Mouse (Mus musculus) midbrain, embryonic 15.5 days (tissue): Measurements from ENCODE around the gene Afm. TPM values are rescaled to one million over a fixed set of nuclear protein-coding genes. Genes with fewer than 3 reads are reported as not detected.

ENCODE experiments used
- ATAC-seq: fragments of 200-750 bp; cut with Nextera tagmentation; replicated peaks from 2 replicates; pipeline ENCODE4 v1.8.0; 2017; ENCODE audit warnings: moderate TSS enrichment
- H3K27ac ChIP-seq: fragments of 300-500 bp; sonication (generic); 2 replicates; pipeline ENCODE4 v1.5.1; 2015; ENCODE audit warnings: mild to moderate bottlenecking, inconsistent platforms
- H3K27me3 ChIP-seq: fragments of 300-500 bp; sonication (generic); replicated peaks from 2 replicates; pipeline ENCODE4 v1.6.1; 2015; ENCODE audit warnings: inconsistent platforms
- H3K36me3 ChIP-seq: fragments of 300-500 bp; sonication (generic); replicated peaks from 2 replicates; pipeline ENCODE4 v1.6.1; 2015; ENCODE audit warnings: inconsistent platforms
- H3K4me1 ChIP-seq: fragments of 300-500 bp; sonication (generic); 2 replicates; pipeline ENCODE4 v1.6.1; 2015; ENCODE audit warnings: inconsistent platforms
- H3K4me2 ChIP-seq: fragments of 300-500 bp; sonication (generic); 2 replicates; pipeline ENCODE4 v1.6.1; 2015; ENCODE audit warnings: inconsistent platforms, mild to moderate bottlenecking, moderate library complexity
- H3K4me3 ChIP-seq: fragments of 300-500 bp; sonication (generic); 2 replicates; pipeline ENCODE4 v1.5.1; 2015; ENCODE audit warnings: mild to moderate bottlenecking, inconsistent platforms
- H3K9ac ChIP-seq: fragments of 300-500 bp; sonication (generic); 2 replicates; pipeline ENCODE4 v1.6.1; 2015; ENCODE audit warnings: mild to moderate bottlenecking, inconsistent platforms
- H3K9me3 ChIP-seq: fragments of 300-500 bp; sonication (generic); 2 replicates; pipeline ENCODE4 v1.6.1; 2016; ENCODE audit warnings: inconsistent platforms
- WGBS: fragments of 180-500 bp; shearing (Covaris S2); methylation state at CpG from one replicate; pipeline ENCODE4 v1.1.7; 2015; ENCODE audit warnings: mixed read lengths; 5-methylcytosine and 5-hydroxymethylcytosine counted together
- polyA plus RNA-seq: library from polyadenylated mRNA; unstranded; fragments of >200 nt; fragmentation: Nextera tagmentation; extraction: Ambion mirVana; gene quantifications from 2 replicates; pipeline ENCODE4 v1.2.1, GENCODE M21; 2015

The Afm gene
- polyA plus RNA-seq, 1 experiment from 2014 or later, result not detected

DNA sequence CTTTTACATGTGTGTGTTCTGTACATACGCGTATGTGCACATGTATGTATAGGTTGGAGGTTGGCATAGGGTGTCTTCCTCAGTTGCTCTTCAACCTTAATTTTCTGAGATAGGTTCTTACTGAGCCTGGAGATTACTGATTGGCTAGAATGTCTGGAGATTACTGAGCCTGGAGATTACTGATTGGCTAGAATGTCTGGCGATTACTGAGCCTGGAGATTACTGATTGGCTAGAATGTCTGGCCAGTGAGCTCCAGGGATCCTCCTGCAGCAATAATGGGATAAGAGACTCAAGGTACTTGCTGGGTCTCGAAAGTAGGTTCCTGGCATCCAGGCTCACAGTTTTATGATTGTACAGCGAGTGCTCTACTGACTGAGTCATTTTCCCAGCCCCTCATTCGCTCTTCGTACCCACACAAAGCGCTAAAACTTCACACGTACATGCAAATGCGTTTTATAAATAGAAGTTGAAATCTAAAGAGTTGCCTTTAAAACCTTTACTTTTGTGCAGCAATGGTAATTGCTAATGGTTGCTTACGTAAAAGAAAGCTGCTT lies 43.1 kb downstream of the Afm start:
- H3K4me2 ChIP-seq, result no peak overlapping the region
- H3K4me1 ChIP-seq, result no peaks in the 10 kb centered on the region
- H3K4me3 ChIP-seq, result no peak overlapping the region
- H3K36me3 ChIP-seq, result no peaks in the 10 kb centered on the region
- H3K9me3 ChIP-seq, result no peaks in the 10 kb centered on the region
- 93% methylated on average over 11 of the region's 11 CpGs for WGBS
- H3K9ac ChIP-seq, result no peak overlapping the region
- H3K27ac ChIP-seq, result no peak overlapping the region
- no peaks in the 10 kb centered on the region for H3K27me3 ChIP-seq
- no peak for ATAC-seq

DNA sequence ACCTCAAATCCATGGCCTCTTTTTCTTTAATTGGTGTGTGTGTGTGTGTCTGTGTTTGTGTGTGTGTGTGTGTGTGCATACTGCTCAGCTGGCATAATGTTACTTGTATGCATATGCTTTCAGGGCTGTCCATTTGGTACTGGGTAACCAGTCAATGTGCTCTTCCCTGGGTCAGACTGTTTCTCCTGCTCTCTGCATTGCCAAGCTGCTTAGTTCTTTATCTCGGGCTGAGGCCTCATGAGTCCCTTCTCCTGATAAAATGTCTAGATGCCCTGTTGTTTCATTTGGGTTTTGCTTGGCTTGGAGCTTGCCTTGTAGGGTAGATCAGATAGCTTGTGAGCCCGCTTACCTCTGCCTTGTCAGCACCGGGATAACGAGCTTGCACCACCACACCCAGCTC lies 44.1 kb downstream of the Afm start:
- H3K27me3 ChIP-seq, result no peaks in the 10 kb centered on the region
- H3K4me2 ChIP-seq, result no peak overlapping the region
- no peak overlapping the region for H3K9ac ChIP-seq
- H3K4me1 ChIP-seq, result no peaks in the 10 kb centered on the region
- H3K9me3 ChIP-seq, result no peaks in the 10 kb centered on the region
- whole genome bisulfite sequencing, result 88% methylated on average over 4 of the region's 4 CpGs
- no peak overlapping the region for H3K27ac ChIP-seq
- ATAC-seq, result no peak
- no peak overlapping the region for H3K4me3 ChIP-seq
- no peaks in the 10 kb centered on the region for H3K36me3 ChIP-seq

DNA sequence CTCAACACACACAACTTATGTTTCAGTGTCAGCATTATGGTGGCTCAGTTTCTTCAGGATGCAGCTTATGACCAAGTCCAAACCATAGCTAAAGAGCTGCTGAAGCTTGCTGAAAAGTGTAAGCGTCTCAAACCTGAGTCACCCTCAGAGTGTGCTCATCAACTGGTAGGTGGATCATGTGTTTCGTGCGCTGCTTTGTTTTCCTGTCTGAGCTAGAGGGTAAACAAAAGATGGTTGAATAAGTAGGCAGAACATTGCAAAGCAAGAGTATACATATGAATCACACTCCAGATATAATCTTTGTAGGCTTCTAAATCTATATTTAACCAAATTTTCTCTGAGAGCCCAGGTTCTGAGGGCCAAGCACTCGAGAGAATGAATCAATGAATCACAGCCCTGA lies 45.4 kb downstream of the Afm start:
- H3K27me3 ChIP-seq, result no peaks in the 10 kb centered on the region
- no peaks in the 10 kb centered on the region for H3K36me3 ChIP-seq
- H3K4me3 ChIP-seq, result no peak overlapping the region
- no peaks in the 10 kb centered on the region for H3K4me1 ChIP-seq
- 90% methylated on average over 4 of the region's 4 CpGs for WGBS
- H3K9ac ChIP-seq, result no peak overlapping the region
- no peaks in the 10 kb centered on the region for H3K9me3 ChIP-seq
- ATAC-seq, result no peak
- H3K4me2 ChIP-seq, result no peak overlapping the region
- no peak overlapping the region for H3K27ac ChIP-seq

DNA sequence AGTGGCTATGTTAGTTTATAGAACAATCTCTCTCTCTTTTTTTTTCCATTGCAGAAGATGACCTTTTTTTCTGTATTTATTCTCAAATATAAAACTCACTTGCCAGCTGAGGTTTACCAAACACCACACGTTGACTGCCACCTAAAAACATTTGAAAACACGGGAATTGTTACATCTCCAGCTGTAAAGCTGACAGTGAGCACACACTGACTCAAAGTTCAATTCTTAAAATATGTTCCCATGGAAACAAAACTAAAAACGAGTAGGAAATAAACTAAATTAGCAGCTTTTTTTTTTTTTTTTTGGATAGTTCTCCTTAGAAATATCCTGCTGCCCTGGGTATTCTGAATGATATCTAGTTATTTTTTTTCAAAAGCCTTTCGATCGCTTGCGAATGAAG lies 46.5 kb downstream of the Afm start:
- no peaks in the 10 kb centered on the region for H3K36me3 ChIP-seq
- no peak overlapping the region for H3K27ac ChIP-seq
- H3K27me3 ChIP-seq, result no peaks in the 10 kb centered on the region
- no peaks in the 10 kb centered on the region for H3K9me3 ChIP-seq
- no peaks in the 10 kb centered on the region for H3K4me1 ChIP-seq
- H3K4me2 ChIP-seq, result no peak overlapping the region
- H3K9ac ChIP-seq, result no peak overlapping the region
- 84% methylated on average over 6 of the region's 6 CpGs for WGBS
- no peak overlapping the region for H3K4me3 ChIP-seq
- no peak for ATAC-seq

DNA sequence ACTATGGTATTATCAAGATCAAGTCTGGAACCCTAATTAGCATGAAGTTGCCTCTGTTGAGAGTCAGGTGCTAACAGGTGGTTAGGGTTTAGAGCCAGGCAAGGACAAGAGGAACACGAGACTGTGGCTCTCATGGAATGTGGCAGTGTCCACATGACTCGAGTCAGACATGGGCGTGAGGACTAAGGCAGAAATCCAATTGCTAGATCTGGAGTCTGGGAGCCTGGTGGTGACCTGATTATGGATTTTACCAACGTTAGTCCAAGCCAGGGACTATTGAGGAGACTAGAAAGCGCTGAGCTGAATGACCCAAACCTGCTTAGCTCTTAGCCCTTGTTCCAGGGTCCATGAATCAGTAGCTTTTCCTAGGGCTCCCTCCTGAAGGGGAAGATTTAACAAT lies 49.1 kb downstream of the Afm start:
- no peaks in the 10 kb centered on the region for H3K4me1 ChIP-seq
- no peak overlapping the region for H3K4me3 ChIP-seq
- no peaks in the 10 kb centered on the region for H3K36me3 ChIP-seq
- H3K27me3 ChIP-seq, result no peaks in the 10 kb centered on the region
- H3K4me2 ChIP-seq, result no peak overlapping the region
- 83% methylated on average over 5 of the region's 5 CpGs for WGBS
- H3K9ac ChIP-seq, result no peak overlapping the region
- ATAC-seq, result no peak
- no peak overlapping the region for H3K27ac ChIP-seq
- no peaks in the 10 kb centered on the region for H3K9me3 ChIP-seq

DNA sequence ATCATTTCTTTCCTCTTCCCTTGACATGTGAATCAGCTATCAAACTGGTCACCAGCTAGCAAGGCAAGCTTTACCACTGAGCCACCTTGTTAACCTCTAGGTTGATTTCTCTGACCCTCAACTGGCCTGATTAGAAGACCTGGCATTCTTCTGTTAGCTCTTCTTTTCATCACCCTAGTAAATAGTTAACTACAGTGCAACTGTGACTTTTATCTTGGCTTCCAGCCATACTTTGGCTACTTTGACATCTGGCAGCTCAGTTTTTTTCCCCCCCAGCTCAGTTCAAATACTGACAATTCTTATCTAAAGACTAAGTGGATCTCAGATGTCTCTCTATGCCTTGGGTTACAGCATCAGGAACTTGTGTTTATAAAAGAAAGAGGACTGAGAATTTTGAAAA lies 49.6 kb downstream of the Afm start:
- no peaks in the 10 kb centered on the region for H3K9me3 ChIP-seq
- H3K4me3 ChIP-seq, result no peak overlapping the region
- ATAC-seq, result no peak

DNA sequence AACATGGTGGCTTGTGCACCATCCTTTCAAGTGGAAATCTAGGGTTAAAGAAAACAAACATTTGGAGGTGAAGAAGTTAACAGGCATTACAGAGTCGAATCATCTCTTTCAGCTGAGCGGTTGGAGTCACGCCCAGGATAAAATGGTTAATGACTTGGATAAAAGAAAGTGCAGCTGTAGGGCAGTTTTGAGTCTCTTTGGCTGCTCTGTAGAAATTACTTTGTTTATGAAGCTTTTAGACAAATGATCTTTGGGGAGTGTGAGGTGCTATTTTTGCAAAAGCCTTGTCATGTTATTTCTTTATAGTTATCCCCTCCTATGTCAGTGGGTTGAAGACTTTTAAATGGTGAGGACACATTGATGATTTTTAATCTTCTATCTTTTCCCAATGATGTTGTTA lies 52.5 kb downstream of the Afm start:
- Histone ChIP-seq H3K4me2 (no peak overlapping the region), H3K36me3 (no peaks in the 10 kb centered on the region), H3K9ac (no peak overlapping the region), H3K27ac (no peak overlapping the region), H3K27me3 (no peaks in the 10 kb centered on the region), H3K4me3 (no peak overlapping the region), H3K9me3 (no peaks in the 10 kb centered on the region), H3K4me1 (no peaks in the 10 kb centered on the region)
- WGBS, result 42% methylated on average over 3 of the region's 3 CpGs
- ATAC-seq, result no peak

More for the DNA sequence above, 49.6 kb downstream of the Afm start:
- Histone ChIP-seq H3K27me3 (no peaks in the 10 kb centered on the region), H3K4me1 (no peaks in the 10 kb centered on the region), H3K4me2 (no peak overlapping the region), H3K9ac (no peak overlapping the region), H3K36me3 (no peaks in the 10 kb centered on the region), H3K27ac (no peak overlapping the region)

DNA sequence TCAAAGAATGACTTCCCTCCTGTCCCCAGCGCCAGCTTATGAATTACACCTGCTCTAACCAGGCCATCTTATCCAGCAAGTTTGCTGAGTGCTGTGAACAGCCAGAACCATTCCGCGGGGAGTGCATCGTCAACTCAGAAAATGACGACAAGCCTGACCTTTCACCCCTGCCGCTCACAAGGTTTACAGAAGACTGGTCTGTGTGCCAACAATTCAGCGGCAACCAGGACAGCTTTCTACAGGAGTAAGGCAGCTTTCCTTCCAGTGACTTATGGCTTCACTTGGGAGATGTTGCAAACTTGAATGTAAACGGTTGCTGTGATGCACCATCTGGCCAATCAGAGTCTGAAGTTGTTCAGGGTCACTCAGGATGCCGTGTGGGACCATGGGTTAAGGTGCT lies 59.0 kb downstream of the Afm start:
- ATAC-seq, result no peak
- Histone ChIP-seq H3K36me3 (no peaks in the 10 kb centered on the region), H3K4me2 (no peak overlapping the region), H3K27ac (no peak overlapping the region), H3K4me1 (no peaks in the 10 kb centered on the region), H3K9me3 (no peaks in the 10 kb centered on the region), H3K9ac (no peak overlapping the region), H3K4me3 (no peak overlapping the region), H3K27me3 (no peaks in the 10 kb centered on the region)
- WGBS, result 86% methylated on average over 9 of the region's 9 CpGs

DNA sequence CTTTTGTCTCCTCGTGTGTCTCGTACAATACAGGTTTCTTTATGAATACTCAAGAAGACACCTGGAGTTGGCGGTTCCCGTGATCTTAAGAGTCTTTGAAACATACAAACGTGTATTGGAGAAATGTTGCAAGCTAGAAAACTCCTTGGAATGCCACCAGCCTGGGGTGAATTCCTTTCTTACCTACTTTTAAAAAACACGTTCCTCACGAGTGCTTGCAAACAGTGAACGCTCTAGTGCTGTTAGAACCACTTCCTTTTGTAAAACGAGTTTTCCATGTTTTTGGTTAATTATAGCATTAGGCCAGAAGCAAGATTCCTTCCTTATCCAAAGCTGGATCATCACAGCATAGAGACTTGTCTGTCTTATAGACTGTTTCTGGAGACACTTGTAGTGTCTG lies 60.8 kb downstream of the Afm start:
- no peak overlapping the region for H3K27ac ChIP-seq
- H3K4me2 ChIP-seq, result no peak overlapping the region
- H3K36me3 ChIP-seq, result no peaks in the 10 kb centered on the region
- no peaks in the 10 kb centered on the region for H3K9me3 ChIP-seq
- H3K4me3 ChIP-seq, result no peak overlapping the region
- no peak for ATAC-seq
- H3K27me3 ChIP-seq, result no peaks in the 10 kb centered on the region
- no peak overlapping the region for H3K9ac ChIP-seq
- WGBS, result 90% methylated on average over 9 of the region's 9 CpGs
- H3K4me1 ChIP-seq, result no peaks in the 10 kb centered on the region

DNA sequence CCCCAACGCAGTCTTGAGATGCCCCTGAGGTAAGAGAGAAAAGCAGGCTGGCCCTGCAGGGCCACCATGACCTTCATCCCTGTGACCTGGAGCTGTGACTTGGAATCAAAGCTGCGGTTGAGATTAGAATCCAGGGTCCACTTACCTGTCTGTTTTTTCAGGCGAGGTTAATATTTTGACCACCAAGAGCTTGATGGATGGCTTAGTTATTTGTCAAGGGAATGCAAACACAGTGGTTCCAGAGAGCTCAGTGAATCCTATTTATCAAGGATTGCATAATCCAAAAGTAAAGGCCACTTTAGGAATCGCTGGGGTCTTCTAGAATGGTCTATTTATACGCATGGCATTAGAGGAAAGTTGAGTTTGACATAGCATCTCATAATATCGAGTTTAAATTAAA lies 63.4 kb downstream of the Afm start:
- H3K36me3 ChIP-seq, result no peaks in the 10 kb centered on the region
- 94% methylated on average over 6 of the region's 6 CpGs for WGBS
- H3K27me3 ChIP-seq, result no peaks in the 10 kb centered on the region
- H3K9ac ChIP-seq, result no peak overlapping the region
- no peak overlapping the region for H3K4me2 ChIP-seq
- no peak for ATAC-seq
- H3K4me1 ChIP-seq, result no peaks in the 10 kb centered on the region
- H3K4me3 ChIP-seq, result no peak overlapping the region
- no peak overlapping the region for H3K27ac ChIP-seq
- H3K9me3 ChIP-seq, result no peaks in the 10 kb centered on the region

DNA sequence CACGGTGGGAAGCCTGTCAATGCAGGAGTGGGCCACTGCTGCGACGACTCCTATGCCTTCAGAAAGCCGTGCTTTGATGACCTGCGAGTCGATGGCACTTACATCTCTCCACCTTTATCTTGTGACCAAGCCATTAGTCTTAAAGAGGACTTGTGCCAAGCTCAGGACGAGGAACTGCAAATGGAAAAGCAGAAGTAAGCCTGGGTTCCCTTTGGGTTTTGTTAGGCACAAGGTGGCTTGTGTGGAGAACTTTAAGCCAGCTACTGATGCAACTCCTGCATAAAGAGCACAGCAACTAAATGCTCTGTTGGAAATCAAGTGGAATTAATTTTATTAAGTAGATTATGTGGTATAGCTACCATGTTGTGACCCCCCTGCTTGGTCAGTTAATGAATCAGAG lies 66.1 kb downstream of the Afm start:
- Histone ChIP-seq H3K9ac (no peak overlapping the region), H3K4me3 (no peak overlapping the region), H3K9me3 (no peaks in the 10 kb centered on the region), H3K36me3 (no peaks in the 10 kb centered on the region), H3K27ac (no peak overlapping the region), H3K4me2 (no peak overlapping the region), H3K4me1 (no peaks in the 10 kb centered on the region), H3K27me3 (no peaks in the 10 kb centered on the region)
- 77% methylated on average over 7 of the region's 7 CpGs for WGBS
- ATAC-seq, result no peak

DNA sequence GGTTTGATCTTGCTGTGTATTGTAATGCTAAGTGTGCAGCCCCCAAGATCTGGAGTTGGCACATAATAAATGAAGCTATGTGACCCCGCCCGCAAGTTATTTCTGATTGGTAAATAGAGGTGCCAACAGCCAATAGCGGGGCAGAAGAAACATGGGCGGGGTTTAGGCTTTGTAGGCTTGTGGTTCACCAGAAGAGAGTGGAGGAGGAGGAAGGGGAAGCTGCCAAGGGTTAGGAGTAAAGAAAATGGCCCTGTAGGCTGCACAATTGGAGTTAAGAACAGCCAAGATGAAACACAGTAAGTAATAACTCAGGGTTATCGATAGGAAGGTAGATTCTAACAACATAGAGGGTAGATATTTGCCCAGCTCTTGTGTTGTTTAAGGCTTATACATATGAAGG lies 67.8 kb downstream of the Afm start:
- no peak for ATAC-seq
- Histone ChIP-seq H3K36me3 (no peaks in the 10 kb centered on the region), H3K9me3 (no peaks in the 10 kb centered on the region), H3K27me3 (no peaks in the 10 kb centered on the region), H3K4me3 (no peak overlapping the region), H3K4me1 (no peaks in the 10 kb centered on the region), H3K27ac (no peak overlapping the region), H3K9ac (no peak overlapping the region), H3K4me2 (no peak overlapping the region)
- 77% methylated on average over 5 of the region's 5 CpGs for WGBS

DNA sequence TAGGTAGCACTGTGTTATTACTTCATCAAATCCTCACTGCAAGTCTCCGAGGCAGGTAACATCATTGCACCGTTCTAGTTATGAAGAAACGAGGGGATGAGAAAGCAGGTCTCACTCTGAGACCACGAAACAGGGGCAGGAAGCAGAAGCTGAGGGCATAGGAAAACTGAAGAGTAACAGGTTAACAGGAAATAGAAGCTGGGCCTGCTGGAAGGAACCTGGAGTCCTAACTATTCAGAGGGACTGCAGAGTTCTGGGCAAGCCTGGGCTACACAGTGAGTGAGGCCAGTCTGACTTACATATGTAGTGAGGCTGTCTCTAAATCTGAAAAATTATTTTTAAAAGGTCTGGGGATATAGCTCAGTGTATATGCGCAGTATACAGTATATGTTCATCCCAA lies 69.4 kb downstream of the Afm start:
- no peak overlapping the region for H3K4me2 ChIP-seq
- H3K36me3 ChIP-seq, result no peaks in the 10 kb centered on the region
- no peaks in the 10 kb centered on the region for H3K9me3 ChIP-seq
- no peak overlapping the region for H3K4me3 ChIP-seq
- no peak for ATAC-seq
- 95% methylated on average over 5 of the region's 5 CpGs for WGBS
- H3K4me1 ChIP-seq, result no peaks in the 10 kb centered on the region
- no peak overlapping the region for H3K27ac ChIP-seq
- no peaks in the 10 kb centered on the region for H3K27me3 ChIP-seq
- H3K9ac ChIP-seq, result no peak overlapping the region
